Mouse (Mus musculus) spleen, adult 18-20 months (tissue): ENCODE measurements around the gene Mrgprg.

ENCODE experiments used
- DNase-seq, 2 experiments: peaks; one replicate each; pipeline ENCODE4 v3.0.0; 2022; ENCODE audit warnings: mixed read lengths in 2 of 2

Mrgprg gene

DNA sequence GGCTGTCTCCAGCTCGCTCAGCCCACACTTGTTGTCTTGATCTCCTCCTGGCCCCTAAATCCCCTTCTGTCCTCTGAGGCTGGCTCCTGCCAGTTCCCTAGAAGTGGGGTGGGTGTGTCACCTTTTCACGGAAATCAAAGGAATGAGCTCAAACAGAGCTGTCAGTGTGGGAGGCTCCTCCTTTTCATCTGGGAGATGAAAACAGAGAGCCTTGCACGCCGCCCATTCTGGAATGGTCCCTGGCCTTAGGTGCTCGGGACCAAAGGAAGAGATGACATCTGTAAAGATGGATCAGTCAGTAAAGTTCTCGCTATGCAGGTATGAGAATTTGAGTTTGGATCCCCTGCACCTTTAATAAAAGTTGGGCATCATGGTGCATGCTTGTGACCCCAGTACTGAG is at the start of gene Mrgprg:
TSS of gene Mrgprg (minus strand) at position 101 of the 400 bp plus-strand sequence.
- no peak for DNase-seq

GRCm38 (mm10) chr7:143808909-143809308 is 42.1 kb upstream of the Mrgprg start:
- no peak for DNase-seq

GRCm38 (mm10) chr7:143805199-143805624 is 38.4 kb upstream of the Mrgprg start:
- DNase-seq: no peak

DNA sequence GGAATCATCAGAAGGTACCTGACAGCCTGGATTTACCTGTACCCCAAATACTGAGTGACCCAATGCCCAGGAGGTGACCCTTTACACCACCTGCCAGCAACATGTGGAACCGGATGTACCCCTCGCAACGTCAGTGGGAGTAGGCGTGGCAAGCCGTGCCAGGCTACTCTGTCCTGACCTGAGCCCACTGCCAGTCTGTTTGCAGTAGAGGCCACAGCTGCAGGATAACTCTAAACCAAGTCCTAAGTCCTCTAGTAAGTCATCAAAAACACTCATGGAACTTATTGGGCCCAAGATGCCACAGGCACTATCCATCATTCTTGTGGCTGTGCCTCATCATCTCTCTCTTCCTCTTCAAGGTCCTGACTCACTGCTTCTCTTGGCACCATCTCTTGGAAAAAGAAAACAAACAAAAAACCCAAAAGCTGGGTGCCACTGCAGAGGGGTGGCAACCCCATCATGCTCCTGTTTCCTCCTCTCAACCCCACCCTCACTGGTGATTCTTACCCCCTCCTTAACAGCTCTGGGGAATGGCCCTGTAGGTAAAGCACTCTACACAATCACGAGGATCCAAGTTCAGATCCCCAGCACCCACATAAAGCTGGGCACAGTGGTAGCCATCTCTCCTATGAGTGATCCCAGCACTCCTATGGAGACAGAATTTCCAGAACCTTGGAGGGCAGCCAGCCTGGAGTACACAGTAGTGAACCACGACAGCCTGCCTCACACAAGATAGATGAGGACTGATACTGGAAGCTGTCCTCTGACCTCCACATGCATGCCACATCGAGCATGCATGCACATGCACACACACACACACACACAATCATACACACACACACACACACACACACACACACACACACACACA is 34.6 kb upstream of the Mrgprg start:
- no peak for DNase-seq

DNA sequence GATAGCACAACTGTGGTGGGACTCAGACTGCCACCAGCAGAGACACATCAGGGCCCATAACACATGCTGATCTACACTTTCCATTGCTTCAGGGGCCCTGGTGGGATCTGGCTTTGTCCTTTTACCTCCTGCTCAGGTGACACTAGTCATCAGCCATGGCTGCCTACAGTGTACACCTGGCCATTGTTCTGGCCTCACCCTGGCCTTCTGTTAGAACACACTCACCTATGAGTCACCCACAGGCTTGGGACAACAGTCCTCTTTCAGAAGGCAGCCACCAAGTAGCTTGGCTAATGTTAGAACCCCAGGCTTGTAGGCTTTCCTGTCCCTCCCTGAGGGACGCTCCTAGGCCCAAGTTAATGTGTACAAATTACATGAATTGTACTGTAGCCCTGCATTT is 34.0 kb upstream of the Mrgprg start:
- DNase-seq: no peak

DNA sequence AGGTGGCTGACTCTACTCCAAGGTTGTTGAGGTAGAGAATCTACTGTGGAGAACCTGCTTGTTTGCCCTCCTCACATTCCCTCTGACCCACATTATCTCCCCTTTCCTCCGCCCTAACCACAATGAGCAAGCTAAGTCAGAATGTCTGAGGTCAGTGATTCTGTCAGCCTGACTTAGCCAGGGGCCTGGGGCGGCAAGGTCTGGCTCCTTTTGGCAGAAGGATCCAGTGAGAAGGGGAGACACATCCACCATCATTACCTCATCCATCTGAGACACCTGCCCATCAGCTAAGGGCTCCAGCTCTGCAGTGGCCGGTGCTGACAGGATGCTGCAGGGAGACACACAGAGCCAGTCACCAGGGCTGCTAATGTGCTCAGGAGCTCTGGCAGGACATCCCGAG is 32.0 kb upstream of the Mrgprg start:
- DNase-seq: no peak

DNA sequence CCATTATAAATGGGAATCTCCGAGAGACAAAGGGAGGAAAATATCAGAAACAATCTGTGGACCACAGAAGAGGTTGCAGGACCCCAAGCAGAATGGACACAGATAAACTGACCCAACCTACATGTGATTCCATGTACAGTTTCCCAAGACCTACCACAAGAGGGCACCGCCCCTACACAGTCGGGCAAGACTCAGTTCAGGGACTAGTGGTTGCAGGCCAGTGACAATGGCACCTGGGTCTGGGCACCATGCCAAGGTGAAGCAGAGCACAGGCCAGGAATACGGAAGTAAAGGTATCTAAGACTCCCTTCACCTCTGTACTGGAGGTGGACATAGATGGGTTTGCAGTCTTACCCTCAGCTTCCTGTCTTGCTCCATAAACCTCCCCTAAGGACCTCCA is 26.3 kb upstream of the Mrgprg start:
- peak; percentile 57 to 68 for DNase-seq

GRCm38 (mm10) chr7:143792336-143792985 is 25.7 kb upstream of the Mrgprg start:
- DNase-seq: no peak

- DNase-seq: peak; percentile 61 to 64
Observed at GRCm38 (mm10) chr7:143783996-143784829, 17.4 kb upstream of the Mrgprg start, which contains the start of gene Mrgpre. Mrgpre (minus strand) TSS chr7:143784500.

GRCm38 (mm10) chr7:143783378-143783995 is 16.7 kb upstream of the Mrgprg start:
- no peak for DNase-seq

GRCm38 (mm10) chr7:143777375-143777774 is 10.6 kb upstream of the Mrgprg start:
- DNase-seq: no peak

DNA sequence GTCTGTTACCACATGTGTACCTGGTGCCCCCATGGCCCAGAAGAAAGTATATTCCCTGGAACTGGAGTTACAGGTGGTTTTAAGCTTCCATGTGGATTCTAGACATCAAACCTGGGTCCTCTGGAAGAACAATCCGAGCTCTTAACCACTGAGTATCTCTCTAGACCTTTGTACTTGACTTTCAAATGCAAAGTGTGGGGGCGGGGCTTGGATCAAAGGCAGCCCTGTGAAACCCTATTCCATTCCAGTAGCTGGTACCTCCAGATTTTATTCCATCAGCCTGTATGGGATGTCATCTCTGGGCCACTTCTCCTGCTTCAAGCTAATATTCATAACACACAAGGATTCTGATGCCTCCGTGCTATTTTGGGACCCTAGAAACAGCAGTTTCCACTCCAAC is 9.3 kb upstream of the Mrgprg start:
- no peak for DNase-seq

GRCm38 (mm10) chr7:143769461-143769860 is 2.7 kb upstream of the Mrgprg start:
- DNase-seq: no peak

GRCm38 (mm10) chr7:143768267-143768666 is 1.5 kb upstream of the Mrgprg start:
- no peak for DNase-seq

DNA sequence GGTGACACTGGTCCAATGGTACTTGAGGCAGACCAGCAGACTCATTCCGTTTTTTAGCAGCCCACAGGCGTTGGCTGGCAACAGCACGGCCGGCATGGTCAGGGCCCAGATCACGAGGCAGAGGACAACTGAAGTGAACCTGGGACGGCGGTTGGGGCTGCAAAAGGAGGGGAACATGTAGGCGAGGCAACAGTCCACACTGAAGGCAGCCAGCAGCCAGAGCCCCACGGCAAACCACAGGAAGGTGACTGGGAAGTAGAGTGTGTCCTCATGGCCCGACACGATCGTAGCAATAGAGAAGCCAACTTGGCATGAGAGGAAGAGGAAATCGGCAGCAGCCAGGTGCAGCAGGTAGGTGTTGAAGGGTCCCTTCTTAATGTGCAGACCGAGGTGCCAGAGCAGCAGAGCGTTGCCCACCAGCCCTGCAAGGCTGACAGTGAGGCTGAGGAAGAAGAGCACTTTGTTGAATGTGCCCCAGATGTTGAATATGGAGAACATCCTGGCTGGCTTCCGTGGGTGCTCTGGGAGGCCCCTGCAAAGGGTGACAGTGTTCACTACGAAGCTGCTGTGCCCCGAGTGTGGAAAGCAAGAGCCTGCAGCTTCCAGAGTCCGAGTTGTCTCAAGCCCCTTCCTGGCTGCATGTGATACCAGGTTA is 1.8 kb downstream of the Mrgprg start:
- no peak for DNase-seq

DNA sequence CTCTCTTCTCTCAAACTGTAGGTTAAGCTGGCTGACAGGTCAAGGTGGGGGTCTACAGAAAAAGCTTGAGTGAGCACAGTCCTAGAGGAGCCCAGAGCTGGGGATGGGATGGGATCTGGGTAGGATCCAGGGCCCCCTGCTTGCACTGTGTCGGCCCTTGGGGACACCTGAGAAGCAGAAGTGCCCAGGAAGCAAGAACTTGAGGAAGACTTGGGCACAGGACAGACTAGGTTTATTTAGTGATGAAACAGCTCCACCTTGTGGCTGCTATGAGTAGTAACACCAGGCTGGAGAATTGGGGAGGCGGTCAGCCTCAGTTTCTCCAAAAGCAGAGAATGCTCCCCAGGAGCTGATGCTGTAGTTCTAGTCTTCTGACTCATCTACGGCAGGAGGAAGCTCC is 3.0 kb downstream of the Mrgprg start:
- DNase-seq: no peak

- DNase-seq: no peak
Observed at GRCm38 (mm10) chr7:143758956-143759355, 7.8 kb downstream of the Mrgprg start.

GRCm38 (mm10) chr7:143757696-143758095 is 9.1 kb downstream of the Mrgprg start:
- no peak for DNase-seq

GRCm38 (mm10) chr7:143757027-143757390 is 9.8 kb downstream of the Mrgprg start:
- DNase-seq: peak; percentile 70 to 80

- no peak for DNase-seq
Observed at GRCm38 (mm10) chr7:143756125-143757026, 10.4 kb downstream of the Mrgprg start, which contains the start of gene Osbpl5. Osbpl5 (minus strand) TSS chr7:143756985.
